Mouse (Mus musculus) testis, adult 2 months (tissue): ENCODE data around the gene Ceacam19.

Experiments used
- CTCF ChIP-seq: fragments of 200-500 bp; IDR thresholded peaks from 2 replicates; pipeline ENCODE4 v1.5.1; 2012; ENCODE audit warnings: low read depth, mild to moderate bottlenecking, inconsistent platforms, low read length, moderate library complexity; ENCODE audit not compliant: control insufficient read depth, insufficient read depth, insufficient replicate concordance
- POLR2A ChIP-seq: fragments of 200-500 bp; IDR thresholded peaks from 2 replicates; pipeline ENCODE4 v1.6.1; 2012; ENCODE audit warnings: low read depth, mild to moderate bottlenecking, inconsistent platforms, low read length, moderate library complexity; ENCODE audit not compliant: control insufficient read depth

DNA sequence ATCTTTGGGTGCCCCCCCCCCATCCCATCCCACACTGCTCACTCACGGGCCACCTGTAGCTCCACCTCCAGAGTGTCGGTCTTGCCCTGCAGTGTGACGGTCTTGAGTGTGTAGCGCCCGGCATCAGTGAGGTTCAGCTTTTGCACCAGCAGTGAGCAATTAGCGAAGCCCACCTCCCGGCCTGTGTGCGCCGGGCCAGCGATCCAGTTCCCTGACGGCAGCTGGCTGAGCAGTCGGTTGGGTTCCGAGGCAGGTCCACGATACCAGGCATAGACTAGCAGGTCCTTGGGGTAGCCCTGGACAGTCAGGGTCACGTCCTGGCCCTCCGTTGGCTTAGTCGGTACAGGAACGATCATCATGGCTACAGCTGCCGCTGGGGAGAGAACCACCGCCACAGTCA, 34.2 kb downstream of the Ceacam19 start:
- TF ChIP-seq CTCF (no peak), POLR2A (no peak)
